In genomic region chr6:122252146-122252545, GRCm38 (mm10) we compare ENCODE assay signal across 15 mouse cellular contexts. TPM values are rescaled to one million over a fixed set of nuclear protein-coding genes. Genes with fewer than 3 reads are reported as not detected.
DNase-seq lines count a peak whose midpoint lies in the region; ATAC-seq and TF ChIP-seq lines count a peak whose summit lies in the region.
"Had no signal": no experiment of that assay in that cellular context is flagged by ENCODE, and none has a peak within 500 bp of the region (broad histone marks: within the 10 kb centered on the region; RNA-seq: fewer than 3 reads in every experiment).

No protein-coding gene starts in this region.

- DNase-seq in limb, embryonic 14.5 days (ENCODE audit: low spot score): peak; percentile 58
- no peak for DNase-seq in limb, embryonic 10.5 days (ENCODE audit: low spot score)
- DNase-seq in CH12.LX (ENCODE audit: extremely low read depth): peak; percentile 31
- no peak for DNase-seq in Muller cell, postnatal 12 days (ENCODE audit: inconsistent ontology term)
- DNase-seq in layer of hippocampus, postnatal 14 days (ENCODE audit: low spot score in 2 of 2): no peak
- DNase-seq: gastrocnemius, postnatal 10 days; kidney, postnatal 25 days had no signal

- H3K9me3 ChIP-seq in forebrain, embryonic 15.5 days: no peaks in the 10 kb centered on the region
- H3K9me3 ChIP-seq in forebrain, embryonic 12.5 days: no peaks in the 10 kb centered on the region
- H3K9me3 ChIP-seq in limb, embryonic 14.5 days (ENCODE audit: control insufficient read depth, low read length): no peaks in the 10 kb centered on the region
- no peaks in the 10 kb centered on the region for H3K9me3 ChIP-seq in limb, embryonic 10.5 days (replicated peaks)
- no peaks in the 10 kb centered on the region for H3K9me3 ChIP-seq in CH12.LX (replicated peaks; ENCODE audit: low read length)
- H3K9me3 ChIP-seq: liver, embryonic 15.5 days had no signal

- ATAC-seq in forebrain, embryonic 15.5 days (replicated peaks): 0 out of 2 replicates have a peak, but pooled peaks have one; percentile 46
- ATAC-seq in forebrain, embryonic 12.5 days (ENCODE audit: low FRiP score): no peak
- no peak for ATAC-seq in limb, embryonic 14.5 days (ENCODE audit: low FRiP score, low read depth)
- ATAC-seq in megakaryocyte progenitor cell, adult 5-6 weeks (replicated peaks; ENCODE audit: poor library complexity): peak; percentile 50

- no peaks in the 10 kb centered on the region for H3K4me1 ChIP-seq in forebrain, embryonic 15.5 days
- H3K4me1 ChIP-seq in forebrain, embryonic 12.5 days: no peaks in the 10 kb centered on the region
- no peaks in the 10 kb centered on the region for H3K4me1 ChIP-seq in limb, embryonic 14.5 days (ENCODE audit: control insufficient read depth, insufficient read depth, low read length)
- no peaks in the 10 kb centered on the region for H3K4me1 ChIP-seq in limb, embryonic 10.5 days
- no peaks in the 10 kb centered on the region; a peak in 1 of 4 replicates for H3K4me1 ChIP-seq in CH12.LX (ENCODE audit: control insufficient read depth in 1 of 2, insufficient read depth in 2 of 2)
- H3K4me1 ChIP-seq: liver, embryonic 15.5 days had no signal

- no peak overlapping the region for H3K27ac ChIP-seq in forebrain, embryonic 15.5 days (replicated peaks)
- no peak overlapping the region for H3K27ac ChIP-seq in forebrain, embryonic 12.5 days
- H3K27ac ChIP-seq in limb, embryonic 14.5 days (replicated peaks; ENCODE audit: low read depth, low read length): no peak overlapping the region
- H3K27ac ChIP-seq in limb, embryonic 10.5 days: no peak overlapping the region
- H3K27ac ChIP-seq in CH12.LX (ENCODE audit: insufficient read depth, low read depth): no peak overlapping the region
- H3K27ac ChIP-seq: liver, embryonic 15.5 days had no signal

- H3K79me2 ChIP-seq in CH12.LX (replicated peaks; ENCODE audit: control insufficient read depth, extremely low read depth, insufficient read depth, poor library complexity, severe bottlenecking): no peaks in the 10 kb centered on the region

- no peak overlapping the region for H3K4me2 ChIP-seq in forebrain, embryonic 15.5 days (replicated peaks)
- H3K4me2 ChIP-seq in forebrain, embryonic 12.5 days: no peak overlapping the region
- no peak overlapping the region for H3K4me2 ChIP-seq in limb, embryonic 14.5 days (replicated peaks; ENCODE audit: low read depth, low read length, severe bottlenecking)
- no peak overlapping the region for H3K4me2 ChIP-seq in CH12.LX (ENCODE audit: insufficient read depth, low read depth, poor library complexity, severe bottlenecking)
- H3K4me2 ChIP-seq: liver, embryonic 15.5 days had no signal

- no peak overlapping the region for H3K9ac ChIP-seq in forebrain, embryonic 15.5 days (replicated peaks)
- no peak overlapping the region for H3K9ac ChIP-seq in forebrain, embryonic 12.5 days
- no peak overlapping the region for H3K9ac ChIP-seq in limb, embryonic 14.5 days (ENCODE audit: low read depth, low read length, severe bottlenecking)
- H3K9ac ChIP-seq in CH12.LX (ENCODE audit: insufficient read depth, low read depth): no peak overlapping the region
- H3K9ac ChIP-seq: liver, embryonic 15.5 days had no signal

- no peaks in the 10 kb centered on the region for H3K27me3 ChIP-seq in forebrain, embryonic 15.5 days
- no peaks in the 10 kb centered on the region for H3K27me3 ChIP-seq in forebrain, embryonic 12.5 days
- H3K27me3 ChIP-seq in limb, embryonic 14.5 days (ENCODE audit: control insufficient read depth, insufficient read depth, low read length): no peaks in the 10 kb centered on the region
- no peaks in the 10 kb centered on the region for H3K27me3 ChIP-seq in limb, embryonic 10.5 days (ENCODE audit: low read depth, poor library complexity, severe bottlenecking)
- peaks cover 4% of the 10 kb centered on the region for H3K27me3 ChIP-seq in CH12.LX (replicated peaks)
- H3K27me3 ChIP-seq: liver, embryonic 15.5 days had no signal

- no peak for TF ChIP-seq POLR2A in limb, embryonic 14.5 days (IDR thresholded peaks at IDR 0.05; ENCODE audit: borderline replicate concordance, extremely low read depth, insufficient read depth, insufficient read length)
- TF ChIP-seq POLR2A in CH12.LX (IDR thresholded peaks at IDR 0.05; ENCODE audit: low read depth, low read length): no peak

- dilution Hi-C loops in CH12.LX (cut with MboI; ENCODE audit: extremely low pct_ligation_motif_present, extremely low pct_unique_long_range_greater_than_20kb, low sequenced_read_pairs): no loop called here

- TF ChIP-seq RAD21 in CH12.LX (IDR thresholded peaks at IDR 0.05; ENCODE audit: low read depth, low read length): peak; percentile 64

- no peak for TF ChIP-seq EP300 in CH12.LX (IDR thresholded peaks at IDR 0.05; ENCODE audit: low read length)

- WGBS in forebrain, embryonic 15.5 days: 36% methylated on average over 1 of the region's 1 CpGs
- WGBS in forebrain, embryonic 12.5 days: 48% methylated on average over 1 of the region's 1 CpGs
- 11% methylated on average over 1 of the region's 1 CpGs for WGBS in limb, embryonic 14.5 days
- WGBS in limb, embryonic 10.5 days: 39% methylated on average over 1 of the region's 1 CpGs

- peak in 1 of 2 experiments; percentile 64; a peak in 2 of 4 replicates for TF ChIP-seq CTCF in CH12.LX (conservative IDR thresholded peaks at IDR 0.05 in 1 of 2, IDR thresholded peaks at IDR 0.05 in 1 of 2; ENCODE audit: low read depth in 2 of 2, low read length in 2 of 2)

- in situ Hi-C loops in CH12.LX (cut with MboI; ENCODE audit: low pct_ligation_motif_present, low pct_unique_long_range_greater_than_20kb, low sequenced_read_pairs): no loop called here

- no peak overlapping the region for H3K4me3 ChIP-seq in forebrain, embryonic 15.5 days
- H3K4me3 ChIP-seq in forebrain, embryonic 12.5 days (replicated peaks): no peak overlapping the region
- no peak overlapping the region for H3K4me3 ChIP-seq in limb, embryonic 14.5 days (replicated peaks; ENCODE audit: low read length)
- H3K4me3 ChIP-seq in limb, embryonic 10.5 days: no peak overlapping the region
- no peak overlapping the region for H3K4me3 ChIP-seq in CH12.LX (replicated peaks in 1 of 3; ENCODE audit: low read depth in 2 of 3, low read length in 2 of 3, poor library complexity in 1 of 3)
- H3K4me3 ChIP-seq: liver, embryonic 15.5 days had no signal

- no peaks in the 10 kb centered on the region for H3K36me3 ChIP-seq in forebrain, embryonic 15.5 days
- no peaks in the 10 kb centered on the region for H3K36me3 ChIP-seq in forebrain, embryonic 12.5 days (replicated peaks)
- H3K36me3 ChIP-seq in limb, embryonic 14.5 days (ENCODE audit: control insufficient read depth, insufficient read depth, low read length): no peaks in the 10 kb centered on the region
- no peaks in the 10 kb centered on the region for H3K36me3 ChIP-seq in limb, embryonic 10.5 days
- H3K36me3 ChIP-seq in CH12.LX (replicated peaks in 1 of 2; ENCODE audit: control insufficient read depth in 1 of 2, insufficient read depth in 1 of 2, low read length in 1 of 2): no peaks in the 10 kb centered on the region
- H3K36me3 ChIP-seq: liver, embryonic 15.5 days had no signal

TF ChIP-seq in CH12.LX, 34 proteins besides CTCF, POLR2A, EP300 and RAD21:
- TF ChIP-seq SMC3 (IDR thresholded peaks at IDR 0.05; ENCODE audit: low read depth, low read length) (peak; percentile 55), NRF1 (IDR thresholded peaks at IDR 0.05; ENCODE audit: low read depth, low read length) (no peak), ELF1 (IDR thresholded peaks at IDR 0.05; ENCODE audit: low read depth, low read length) (no peak), ZNF384 (IDR thresholded peaks at IDR 0.05; ENCODE audit: low read depth, low read length) (peak; percentile 81)

RNA-seq across cellular contexts. Expression of gene Klrg1, which starts 30.5 kb away (rescaled TPM):
- 0.42 and 0.43 TPM in 2 replicates for polyA plus RNA-seq in forebrain, embryonic 15.5 days (2015; fragmentation: Nextera tagmentation; extraction: Ambion mirVana)
- 0.18 and 0.32 TPM in 2 replicates for polyA plus RNA-seq in forebrain, embryonic 12.5 days (2016; fragmentation: Nextera tagmentation; extraction: Ambion mirVana)
- polyA plus RNA-seq in limb, embryonic 14.5 days (2012; rRNA removed): 0.05 and 0.12 TPM in 2 replicates
- 0.28 TPM in 1 of 2 replicates, not detected in the other for polyA plus RNA-seq in limb, embryonic 14.5 days (2014; fragmentation: Nextera tagmentation; extraction: Ambion mirVana)
- polyA plus RNA-seq in limb, embryonic 10.5 days (2016; fragmentation: Nextera tagmentation; extraction: Ambion mirVana): 0.20 TPM in 1 of 2 replicates, not detected in the other
- 1.4 and 2.0 TPM in 2 replicates for total RNA-seq in CH12.LX (2012; rRNA removed)
- total RNA-seq in CH12.LX (2014; rRNA removed): 4.7 and 6.0 TPM in 2 replicates
- polyA plus RNA-seq in CH12.LX (2012; ENCODE audit: insufficient read length, low read depth): 2.8 and 3.7 TPM in 2 replicates
- total RNA-seq in megakaryocyte progenitor cell, adult 5-6 weeks (2015): 0.12 TPM in 1 of 2 replicates, not detected in the other
- total RNA-seq in megakaryocyte progenitor cell, adult 5-6 weeks (2017): not detected in 2 replicates
- total RNA-seq in layer of hippocampus, postnatal 14 days (2021): under 1 TPM; 0.26 to 0.39 TPM
- total RNA-seq: adrenal gland, postnatal 4 days; gastrocnemius, postnatal 10 days; megakaryocyte-erythroid progenitor cell, adult 5-6 weeks had no signal
- polyA plus RNA-seq: heart, embryonic 14.5 days; liver, embryonic 15.5 days; neural tube, embryonic 11.5 days had no signal

RNA-seq across cellular contexts. Expression of gene M6pr, which starts 56.4 kb away (rescaled TPM):
- polyA plus RNA-seq in forebrain, embryonic 15.5 days (2015; fragmentation: Nextera tagmentation; extraction: Ambion mirVana): 55.1 and 55.8 TPM in 2 replicates
- 68.7 and 70.6 TPM in 2 replicates for polyA plus RNA-seq in forebrain, embryonic 12.5 days (2016; fragmentation: Nextera tagmentation; extraction: Ambion mirVana)
- polyA plus RNA-seq in limb, embryonic 14.5 days (2012; rRNA removed): 58.9 and 62.6 TPM in 2 replicates
- polyA plus RNA-seq in limb, embryonic 14.5 days (2014; fragmentation: Nextera tagmentation; extraction: Ambion mirVana): 84.2 and 89.6 TPM in 2 replicates
- polyA plus RNA-seq in limb, embryonic 10.5 days (2016; fragmentation: Nextera tagmentation; extraction: Ambion mirVana): 85.7 and 97.8 TPM in 2 replicates
- total RNA-seq in CH12.LX (2012; rRNA removed) (148 and 170 TPM in 2 replicates), CH12.LX (2014; rRNA removed) (291 and 317 TPM in 2 replicates)
- 228 and 240 TPM in 2 replicates for polyA plus RNA-seq in CH12.LX (2012; ENCODE audit: insufficient read length, low read depth)
- total RNA-seq in megakaryocyte progenitor cell, adult 5-6 weeks (2015): 195 and 214 TPM in 2 replicates
- total RNA-seq in megakaryocyte progenitor cell, adult 5-6 weeks (2017): 441 and 452 TPM in 2 replicates
- total RNA-seq in layer of hippocampus, postnatal 14 days (2021): 10 to 100 TPM; 55.3 to 57.5 TPM

Comparison
In these comparisons a context has a peak if more than half of its experiments do, and no peak if none do; other contexts are left out.
1. ATAC-seq: peak in forebrain, embryonic 15.5 days (single experiment) and megakaryocyte progenitor cell, adult 5-6 weeks (single experiment); none in forebrain, embryonic 12.5 days (single experiment) and limb, embryonic 14.5 days (single experiment).
2. DNase-seq: peak in limb, embryonic 14.5 days (single experiment) and CH12.LX (single experiment); none in limb, embryonic 10.5 days (single experiment), Muller cell, postnatal 12 days (single experiment) and layer of hippocampus, postnatal 14 days (0 of 2).